Mouse (Mus musculus) left cerebral cortex, postnatal 4 days (tissue): ENCODE results near the gene Vps13d. TPM values are rescaled to one million over a fixed set of nuclear protein-coding genes. Genes with fewer than 3 reads are reported as not detected.

Experiments used
- DNase-seq: peaks from one replicate; pipeline ENCODE4 v3.0.0-alpha.2; 2022
- intact Hi-C: fragments of 180-260 bp; cut with DNase I; formaldehyde crosslinking; loops from one replicate; pipeline ENCODE4 v1.15.1; 2025
- total RNA-seq, 2 experiments: library from RNA; stranded (reverse); gene quantifications; 2 replicates each; pipeline ENCODE4 v1.2.3; 2021

Gene Vps13d
- total RNA-seq, 2 experiments from 2014 or later = 50.3 to 51.0 TPM

DNA sequence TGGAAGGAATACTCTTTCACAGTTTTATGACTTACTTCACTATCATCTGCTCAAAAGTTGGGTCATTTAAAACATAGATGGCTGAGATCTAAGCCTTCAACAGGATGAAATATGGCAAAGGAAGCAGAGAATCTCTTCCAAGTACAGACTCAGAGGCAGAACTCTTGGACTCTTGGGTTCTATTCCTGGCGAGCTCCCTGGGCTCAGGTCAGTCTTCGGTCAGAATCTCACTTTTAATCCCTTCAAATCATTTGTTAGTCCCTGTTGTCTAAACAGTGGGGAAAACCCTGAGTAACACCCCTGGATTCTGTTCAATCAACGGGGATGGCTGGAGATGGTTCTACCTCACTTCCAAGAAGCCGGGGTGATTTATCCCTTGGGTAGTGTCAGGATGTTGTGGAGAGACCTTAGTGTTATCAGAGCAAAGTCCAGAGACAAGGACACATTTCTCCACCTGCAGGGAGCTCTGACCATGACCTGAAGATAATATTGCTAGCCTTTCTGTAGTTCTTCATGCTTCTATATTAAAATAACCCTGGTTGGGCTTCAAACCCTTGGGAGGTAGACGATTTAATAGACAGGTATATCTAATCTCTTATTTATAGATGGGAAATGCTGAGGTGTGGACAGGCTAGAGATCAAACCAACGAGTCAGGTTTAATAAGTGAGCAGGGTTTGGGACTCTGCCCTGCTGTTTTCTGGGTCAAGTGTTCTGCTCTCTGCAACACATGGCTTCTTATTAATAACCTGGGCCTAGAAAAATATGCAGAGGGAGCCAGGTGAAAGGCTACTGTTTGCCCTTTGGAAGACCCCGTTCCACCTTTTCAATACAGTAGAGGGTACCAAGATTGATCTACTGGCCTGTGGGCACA lies 180.8 kb downstream of the Vps13d start:
- intact Hi-C loops = no loop called here
- no peak for DNase-seq

DNA sequence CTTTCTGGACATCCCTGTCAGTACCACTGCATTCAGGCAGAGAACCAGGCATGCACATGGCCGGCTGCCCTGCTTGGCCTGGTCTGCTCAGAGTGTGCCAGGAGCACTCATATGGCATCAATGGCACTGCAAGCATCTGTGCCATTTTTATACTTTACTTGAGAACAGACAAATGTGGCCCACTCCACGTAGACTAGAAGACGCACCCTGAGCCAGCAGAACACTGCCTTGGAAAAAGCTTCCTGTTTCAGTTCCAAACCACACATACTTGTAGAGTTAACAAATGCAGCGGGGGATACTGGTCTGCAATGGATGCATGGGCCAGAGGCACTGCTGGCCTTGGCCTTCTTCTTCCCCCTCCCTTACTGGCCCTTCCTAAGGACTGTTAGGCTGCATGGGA lies 181.6 kb downstream of the Vps13d start:
- intact Hi-C loops = no loop called here
- peak; percentile 35 for DNase-seq

DNA sequence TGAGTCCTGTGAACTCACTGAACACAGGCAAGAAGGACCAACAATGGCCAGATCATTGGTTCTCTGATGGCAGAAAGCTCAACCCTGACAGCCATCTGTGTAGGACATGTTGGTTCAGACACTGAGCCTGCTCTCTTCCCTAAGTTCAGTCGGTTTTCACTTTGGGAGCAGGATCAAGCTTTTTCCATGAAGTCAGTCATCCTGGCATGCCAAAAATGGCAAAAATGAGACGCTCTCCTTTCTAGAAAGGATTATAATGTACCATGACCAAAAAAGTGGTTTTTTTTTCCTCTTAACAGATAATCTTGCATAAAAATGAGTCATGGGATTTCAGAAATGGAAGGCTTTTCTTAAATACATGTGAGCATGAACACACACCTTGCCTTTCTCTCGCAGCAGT lies 183.6 kb downstream of the Vps13d start:
- DNase-seq = no peak
- intact Hi-C loops = no loop called here

GRCm38 (mm10) chr4:145009934-145010333 lies 184.9 kb downstream of the Vps13d start:
- DNase-seq = no peak
- intact Hi-C loops = no loop called here

GRCm38 (mm10) chr4:145009437-145009836 lies 185.4 kb downstream of the Vps13d start:
- no peak for DNase-seq
- intact Hi-C loops = no loop called here

GRCm38 (mm10) chr4:145005943-145006545 lies 188.8 kb downstream of the Vps13d start:
- no peak for DNase-seq
- intact Hi-C loops = no loop called here

DNA sequence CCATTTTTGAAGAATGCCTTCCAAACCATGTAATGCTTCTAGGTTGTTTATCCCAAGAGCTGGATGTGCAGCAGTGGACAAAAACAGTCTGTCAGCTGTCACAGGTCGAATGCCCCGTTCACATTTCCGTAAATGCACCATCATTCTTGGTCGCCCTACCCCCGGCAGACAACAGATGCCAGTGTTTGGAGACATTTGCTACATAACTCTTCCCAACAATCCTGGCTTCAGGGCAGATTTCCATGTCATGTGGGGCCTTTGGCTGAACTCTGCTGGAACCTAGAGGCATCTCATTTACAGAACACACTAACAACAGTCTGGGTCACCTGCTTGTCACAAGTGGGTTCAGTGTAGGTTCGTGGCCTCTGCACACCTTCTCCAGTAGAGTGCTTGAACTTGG lies 190.6 kb downstream of the Vps13d start:
- intact Hi-C loops = no loop called here
- DNase-seq = no peak

DNA sequence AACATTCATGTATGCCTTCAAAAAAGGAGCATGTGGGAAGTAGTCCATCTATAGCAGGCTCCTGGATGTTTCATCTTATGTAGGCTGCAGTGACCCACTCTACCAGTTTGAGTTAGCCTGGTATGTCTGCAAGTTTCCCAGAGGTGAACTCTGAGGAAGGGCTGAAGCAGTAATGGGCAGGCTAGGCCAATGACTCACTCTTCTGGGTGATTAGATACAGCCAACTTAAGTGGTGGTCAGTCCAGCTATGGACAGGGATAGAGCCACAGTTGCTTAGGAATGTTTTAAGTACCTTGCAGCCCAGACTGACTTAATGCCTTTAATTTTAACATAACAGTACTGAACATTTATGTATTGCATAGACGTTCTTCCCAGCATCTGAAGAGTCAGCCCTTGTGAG lies 192.1 kb downstream of the Vps13d start:
- no peak for DNase-seq
- intact Hi-C loops = no loop called here

DNA sequence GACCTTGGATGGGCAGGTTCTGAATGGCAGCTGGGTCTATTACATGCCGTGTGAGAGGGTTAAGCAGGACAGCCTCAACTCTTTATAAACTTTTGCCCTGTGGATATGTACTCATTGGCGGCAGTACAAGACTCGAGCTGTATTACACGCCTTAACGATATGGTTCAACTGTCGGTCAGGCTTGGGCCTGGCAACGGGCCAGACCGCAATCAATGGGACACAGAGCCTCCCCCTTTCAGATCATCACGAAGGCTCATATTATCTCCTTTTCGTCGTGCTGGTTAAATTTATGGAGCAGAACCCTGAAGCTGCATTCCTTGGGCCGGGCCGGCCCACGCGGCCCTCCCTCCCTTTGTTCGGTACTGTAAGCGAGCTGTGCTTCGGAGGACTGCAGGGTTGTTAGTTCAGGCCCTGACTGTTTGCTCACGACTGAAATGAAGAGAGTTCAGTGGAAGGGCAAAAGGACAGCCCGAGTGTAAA lies 194.9 kb downstream of the Vps13d start:
- intact Hi-C loops = no loop called here

DNA sequence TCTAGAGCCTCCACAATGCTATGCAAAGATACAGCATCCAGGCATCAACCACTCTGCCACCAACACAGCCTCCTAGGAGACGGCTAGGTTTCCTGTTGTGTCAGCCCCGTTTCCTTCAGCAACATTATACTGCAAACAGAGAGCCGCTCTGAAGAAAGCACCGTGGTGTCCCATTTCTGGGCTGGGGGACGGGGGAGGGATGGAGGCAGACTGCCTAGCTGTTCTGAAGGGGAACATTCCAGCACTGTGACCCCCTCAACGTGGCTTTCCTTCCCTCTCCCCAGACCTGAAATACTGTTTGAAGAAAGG lies 195.3 kb downstream of the Vps13d start:
- intact Hi-C loops = no loop called here
- DNase-seq = no peak

More for the DNA sequence above, 194.9 kb downstream of the Vps13d start:
- peak; percentile 45 for DNase-seq

- no peak for DNase-seq
- intact Hi-C loops = no loop called here
Measured at GRCm38 (mm10) chr4:144998808-144999571, 195.8 kb downstream of the Vps13d start.

GRCm38 (mm10) chr4:144997887-144998658 lies 196.7 kb downstream of the Vps13d start:
- intact Hi-C loops = no loop called here
- no peak for DNase-seq

GRCm38 (mm10) chr4:144996996-144997820 lies 197.6 kb downstream of the Vps13d start:
- intact Hi-C loops = no loop called here
- no peak for DNase-seq

- no peak for DNase-seq
- intact Hi-C loops = no loop called here
Measured at GRCm38 (mm10) chr4:144995826-144996225, 199.0 kb downstream of the Vps13d start.

DNA sequence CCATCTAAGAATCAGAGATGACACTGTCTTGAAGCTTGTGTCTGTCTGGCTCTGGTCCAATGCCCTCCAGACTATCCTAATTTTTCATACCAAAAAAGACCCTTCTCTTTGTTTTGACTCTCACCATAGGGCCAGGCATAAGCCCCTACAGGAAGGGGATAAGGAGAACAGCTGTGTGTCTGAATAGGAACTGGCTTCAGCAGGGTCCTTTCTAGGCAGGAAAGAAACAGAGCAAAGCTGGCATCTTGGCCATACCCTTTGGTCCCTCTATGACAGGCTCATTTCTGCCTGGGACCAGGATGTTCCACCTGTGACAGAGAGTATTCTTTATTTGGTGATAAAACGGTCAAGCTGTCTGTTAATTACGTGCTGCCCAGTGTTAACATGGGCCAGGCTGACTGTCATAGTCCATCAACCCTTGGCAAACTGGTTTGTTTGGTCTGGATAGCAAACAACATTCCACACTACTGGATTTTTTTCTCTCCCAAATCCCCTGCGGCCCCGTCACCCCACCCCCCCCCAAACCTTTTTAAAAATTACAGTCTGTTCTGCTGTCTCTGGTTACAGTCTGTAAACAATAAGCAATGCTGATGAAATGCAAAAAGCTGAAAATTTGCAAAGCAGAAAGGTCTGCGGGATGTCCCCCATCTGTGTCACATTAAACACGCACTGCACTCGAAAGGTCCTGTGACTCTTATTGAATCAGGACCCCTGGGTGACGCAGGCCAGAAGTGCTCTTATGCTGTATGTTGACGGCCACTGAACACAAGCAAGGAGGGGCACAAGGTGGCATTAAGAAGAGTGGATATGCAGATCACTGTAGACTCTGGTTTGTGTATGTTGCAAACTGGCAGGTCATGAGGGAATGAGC lies 201.5 kb downstream of the Vps13d start:
- DNase-seq = no peak
- intact Hi-C loops = no loop called here

GRCm38 (mm10) chr4:144992413-144992812 lies 202.4 kb downstream of the Vps13d start:
- no peak for DNase-seq
- intact Hi-C loops = no loop called here

GRCm38 (mm10) chr4:144988443-144989206 lies 206.2 kb downstream of the Vps13d start:
- intact Hi-C loops = no loop called here
- no peak for DNase-seq
